Mouse (Mus musculus) hindbrain, embryonic 13.5 days (tissue): Measurements from ENCODE around the gene Fip1l1. TPM values are rescaled to one million over a fixed set of nuclear protein-coding genes. Genes with fewer than 3 reads are reported as not detected.

ENCODE experiments used
- ATAC-seq: fragments of 200-750 bp; cut with Nextera tagmentation; 2 replicates; pipeline ENCODE4 v1.8.0; 2017; ENCODE audit warnings: moderate TSS enrichment; ENCODE audit not compliant: low FRiP score
- H3K27ac ChIP-seq: fragments of 300-500 bp; sonication (generic); 2 replicates; pipeline ENCODE4 v1.5.1; 2015; ENCODE audit warnings: inconsistent platforms, mild to moderate bottlenecking, moderate library complexity
- H3K27me3 ChIP-seq: fragments of 300-500 bp; sonication (generic); 2 replicates; pipeline ENCODE4 v1.6.1; 2015; ENCODE audit warnings: mild to moderate bottlenecking, inconsistent platforms
- H3K36me3 ChIP-seq: fragments of 300-500 bp; sonication (generic); 2 replicates; pipeline ENCODE4 v1.6.1; 2015; ENCODE audit warnings: mild to moderate bottlenecking, inconsistent platforms
- H3K4me1 ChIP-seq: fragments of 300-500 bp; sonication (generic); replicated peaks from 2 replicates; pipeline ENCODE4 v1.6.1; 2015; ENCODE audit warnings: inconsistent platforms
- H3K4me2 ChIP-seq: fragments of 300-500 bp; sonication (generic); 2 replicates; pipeline ENCODE4 v1.6.1; 2015; ENCODE audit warnings: inconsistent platforms, mild to moderate bottlenecking, moderate library complexity
- H3K4me3 ChIP-seq: fragments of 300-500 bp; sonication (generic); 2 replicates; pipeline ENCODE4 v1.5.1; 2015; ENCODE audit warnings: mild to moderate bottlenecking, inconsistent platforms
- H3K9ac ChIP-seq: fragments of 300-500 bp; sonication (generic); 2 replicates; pipeline ENCODE4 v1.6.1; 2015; ENCODE audit warnings: mild to moderate bottlenecking, inconsistent platforms
- H3K9me3 ChIP-seq: fragments of 300-500 bp; sonication (generic); 2 replicates; pipeline ENCODE4 v1.6.1; 2016; ENCODE audit warnings: inconsistent platforms
- WGBS: fragments of 180-500 bp; shearing (Covaris S2); methylation state at CpG from one replicate; pipeline ENCODE4 v1.1.7; 2015; 5-methylcytosine and 5-hydroxymethylcytosine counted together
- polyA plus RNA-seq: library from polyadenylated mRNA; unstranded; fragments of >200 nt; fragmentation: Nextera tagmentation; extraction: Ambion mirVana; gene quantifications from 2 replicates; pipeline ENCODE4 v1.2.1, GENCODE M21; 2015

Fip1l1 gene
- polyA plus RNA-seq, 1 experiment from 2014 or later, result 85.5 TPM

- no peaks in the 10 kb centered on the region for H3K9me3 ChIP-seq
- no peak overlapping the region for H3K4me2 ChIP-seq
- H3K27me3 ChIP-seq, result no peaks in the 10 kb centered on the region
- H3K27ac ChIP-seq, result no peak overlapping the region
- H3K9ac ChIP-seq, result no peak overlapping the region
- H3K36me3 ChIP-seq, result no peaks in the 10 kb centered on the region
- no peak overlapping the region for H3K4me3 ChIP-seq
- ATAC-seq, result no peak
- WGBS, result 67% methylated on average over 9 of the region's 9 CpGs
- H3K4me1 ChIP-seq, result peaks cover 6% of the 10 kb centered on the region; the same call in 1 of the 2 replicates
Observed at GRCm38 (mm10) chr5:74648216-74648615, 113.0 kb downstream of the Fip1l1 start.

Other genes with a start within 250 kb of the Fip1l1 start
- gene Scfd2, start 3.7 kb upstream of the Fip1l1 start, polyA plus RNA-seq, result 19.6 and 20.0 TPM in 2 replicates
- 3.0 and 3.3 TPM in 2 replicates for gene Lnx1, start 167.5 kb downstream of the Fip1l1 start, polyA plus RNA-seq